ENCODE assay signal across 8 mouse cellular contexts in the genomic region with DNA sequence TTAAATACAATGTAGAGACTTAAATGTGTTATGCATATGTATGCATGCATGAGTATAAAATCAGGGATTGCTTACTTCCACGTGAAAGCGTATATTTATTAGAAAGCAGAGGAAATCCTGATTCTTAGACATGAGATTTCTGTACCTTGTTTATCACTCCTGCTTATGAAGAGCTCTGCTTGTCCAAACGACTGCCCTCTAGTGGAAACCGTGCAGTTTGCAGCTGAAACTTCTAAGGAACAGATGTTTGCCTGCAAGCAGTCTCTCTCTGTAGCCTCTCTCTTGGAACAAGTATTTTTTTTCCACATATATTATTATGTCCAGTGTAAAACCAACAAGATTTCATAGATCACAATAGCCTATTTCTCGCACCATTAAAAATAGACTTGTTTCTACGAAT.
DNase-seq lines count a peak whose midpoint lies in the region; ATAC-seq lines count a peak whose summit lies in the region.

No protein-coding gene starts in this region.

- intact Hi-C loops in left cerebral cortex, postnatal 36 days (cut with DNase I) = loop anchor here (10.0 kb wide), 2 partner anchors 250 to 380 kb away; no protein-coding TSS in a partner anchor

- no peak overlapping the region for H3K9ac ChIP-seq in kidney, embryonic 16.5 days (replicated peaks; ENCODE audit: low read length)
- no peak overlapping the region for H3K9ac ChIP-seq in hindbrain, embryonic 14.5 days
- H3K9ac ChIP-seq in neural tube, embryonic 11.5 days (ENCODE audit: low read length) = no peak overlapping the region

- 21% methylated on average over 6 of the region's 6 CpGs for WGBS in kidney, embryonic 16.5 days
- WGBS in forebrain, embryonic 10.5 days = 23% methylated on average over 6 of the region's 6 CpGs
- 25% methylated on average over 6 of the region's 6 CpGs for WGBS in hindbrain, embryonic 14.5 days
- 23% methylated on average over 6 of the region's 6 CpGs for WGBS in neural tube, embryonic 11.5 days

- no peak overlapping the region for H3K4me3 ChIP-seq in kidney, embryonic 16.5 days (ENCODE audit: low read length)
- H3K4me3 ChIP-seq in forebrain, embryonic 10.5 days = no peak overlapping the region
- no peak overlapping the region for H3K4me3 ChIP-seq in hindbrain, embryonic 14.5 days (replicated peaks; ENCODE audit: low read length)
- H3K4me3 ChIP-seq in neural tube, embryonic 11.5 days (ENCODE audit: low read depth, low read length) = no peak overlapping the region

- ATAC-seq in kidney, embryonic 16.5 days (ENCODE audit: low FRiP score, low TSS enrichment) = no peak
- peak; percentile 21; the same call in 1 of the 2 replicates for ATAC-seq in hindbrain, embryonic 14.5 days (ENCODE audit: low FRiP score)
- no peak for ATAC-seq in neural tube, embryonic 11.5 days (ENCODE audit: insufficient read depth, low FRiP score, low TSS enrichment)

- H3K4me2 ChIP-seq in kidney, embryonic 16.5 days (replicated peaks; ENCODE audit: low read depth, low read length) = no peak overlapping the region
- H3K4me2 ChIP-seq in hindbrain, embryonic 14.5 days (replicated peaks) = no peak overlapping the region
- H3K4me2 ChIP-seq in neural tube, embryonic 11.5 days (ENCODE audit: low read depth) = no peak overlapping the region

- no peaks in the 10 kb centered on the region for H3K27me3 ChIP-seq in kidney, embryonic 16.5 days (ENCODE audit: insufficient read depth, low read length)
- peaks cover 32% of the 10 kb centered on the region for H3K27me3 ChIP-seq in forebrain, embryonic 10.5 days (ENCODE audit: poor library complexity, severe bottlenecking)
- H3K27me3 ChIP-seq in hindbrain, embryonic 14.5 days (ENCODE audit: control insufficient read depth, insufficient read depth, low read length) = no peaks in the 10 kb centered on the region
- H3K27me3 ChIP-seq in neural tube, embryonic 11.5 days (ENCODE audit: control insufficient read depth, insufficient read depth, low read length) = no peaks in the 10 kb centered on the region

- no peak overlapping the region for H3K27ac ChIP-seq in kidney, embryonic 16.5 days (ENCODE audit: low read length)
- H3K27ac ChIP-seq in forebrain, embryonic 10.5 days = no peak overlapping the region
- no peak overlapping the region for H3K27ac ChIP-seq in hindbrain, embryonic 14.5 days
- no peak overlapping the region for H3K27ac ChIP-seq in neural tube, embryonic 11.5 days (ENCODE audit: low read depth, low read length)

- no peaks in the 10 kb centered on the region for H3K4me1 ChIP-seq in kidney, embryonic 16.5 days (ENCODE audit: insufficient read depth, low read length)
- no peaks in the 10 kb centered on the region; the same call in none of the 2 replicates for H3K4me1 ChIP-seq in forebrain, embryonic 10.5 days
- H3K4me1 ChIP-seq in hindbrain, embryonic 14.5 days (replicated peaks; ENCODE audit: control insufficient read depth, insufficient read depth, low read length) = no peaks in the 10 kb centered on the region
- no peaks in the 10 kb centered on the region for H3K4me1 ChIP-seq in neural tube, embryonic 11.5 days (ENCODE audit: control insufficient read depth, insufficient read depth, low read length)

- H3K9me3 ChIP-seq in kidney, embryonic 16.5 days (ENCODE audit: low read length) = no peaks in the 10 kb centered on the region
- H3K9me3 ChIP-seq in forebrain, embryonic 10.5 days = no peaks in the 10 kb centered on the region
- no peaks in the 10 kb centered on the region for H3K9me3 ChIP-seq in hindbrain, embryonic 14.5 days (ENCODE audit: control insufficient read depth, low read length)
- H3K9me3 ChIP-seq in neural tube, embryonic 11.5 days (ENCODE audit: control insufficient read depth, low read length) = no peaks in the 10 kb centered on the region

- peak; percentile 59 for DNase-seq in kidney, adult 18-20 months
- DNase-seq in brain, embryonic 18.5 days (ENCODE audit: low read depth, low spot score) = peak; percentile 57
- DNase-seq in forebrain, embryonic 10.5 days (ENCODE audit: extremely low spot score, low spot score) = peak; percentile 69
- DNase-seq in hindbrain, embryonic 14.5 days (ENCODE audit: low spot score) = peak; percentile 93
- DNase-seq in left cerebral cortex, postnatal 36 days (ENCODE audit: low spot score in 2 of 2) = peak; percentile 64 to 70
- peak; percentile 82 for DNase-seq in neural tube, embryonic 11.5 days (ENCODE audit: low spot score)
- peak; percentile 28 to 47 for DNase-seq in urinary bladder, postnatal 36 days (ENCODE audit: low spot score in 2 of 2)

- H3K36me3 ChIP-seq in kidney, embryonic 16.5 days (ENCODE audit: insufficient read depth, low read length) = no peaks in the 10 kb centered on the region
- H3K36me3 ChIP-seq in forebrain, embryonic 10.5 days (replicated peaks) = no peaks in the 10 kb centered on the region
- H3K36me3 ChIP-seq in hindbrain, embryonic 14.5 days (replicated peaks; ENCODE audit: control insufficient read depth, insufficient read depth) = no peaks in the 10 kb centered on the region
- no peaks in the 10 kb centered on the region for H3K36me3 ChIP-seq in neural tube, embryonic 11.5 days (ENCODE audit: control insufficient read depth, insufficient read depth, low read length)

Comparison
In these comparisons a context has a peak if more than half of its experiments do, and no peak if none do; other contexts are left out.
1. DNase-seq: peak in every context shown above with its lines; median percentile 93 in hindbrain, embryonic 14.5 days; 82 in neural tube, embryonic 11.5 days; 69 in forebrain, embryonic 10.5 days; 67 in left cerebral cortex, postnatal 36 days; 59 in kidney, adult 18-20 months; 57 in brain, embryonic 18.5 days; 38 in urinary bladder, postnatal 36 days.